Mouse (Mus musculus): ENCODE data around the gene Fkbp7.

DNA sequence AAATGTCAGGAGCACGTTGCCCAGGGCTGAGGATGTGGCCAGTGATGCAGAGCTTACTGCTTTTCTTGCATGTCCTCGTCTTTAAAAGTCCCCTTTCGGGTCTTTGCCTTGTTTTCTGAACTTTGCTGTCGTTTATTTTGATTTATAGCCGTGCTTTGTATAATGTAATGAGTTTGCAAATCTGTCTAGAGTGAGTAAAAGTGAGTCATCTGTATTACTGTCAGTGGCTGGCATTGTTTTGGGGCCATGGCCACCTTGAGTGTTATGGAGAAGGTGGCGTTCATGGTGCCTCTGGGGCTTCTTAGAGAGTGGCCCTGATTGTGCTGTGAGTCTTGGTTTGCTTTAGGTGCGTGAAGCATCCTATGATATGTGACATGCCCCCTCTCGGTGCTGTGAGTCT is 9.4 kb upstream of the Fkbp7 start:
- TF ChIP-seq CTCF (IDR thresholded peaks at IDR 0.05; ENCODE audit: borderline replicate concordance, extremely low read depth, insufficient read depth, insufficient read length) = no peak
- TF ChIP-seq POLR2A (IDR thresholded peaks at IDR 0.05; ENCODE audit: borderline replicate concordance, extremely low read depth, insufficient read depth, insufficient read length, poor library complexity, severe bottlenecking) = no peak
